Mouse (Mus musculus): Measurements from ENCODE around the gene Cyp2d12.
"Not testable (repeated sequence)": the region's sequence is repeated elsewhere in the genome, so short reads cannot be mapped to it uniquely, and the experiment has no call there.

Cyp2d12 gene

DNA sequence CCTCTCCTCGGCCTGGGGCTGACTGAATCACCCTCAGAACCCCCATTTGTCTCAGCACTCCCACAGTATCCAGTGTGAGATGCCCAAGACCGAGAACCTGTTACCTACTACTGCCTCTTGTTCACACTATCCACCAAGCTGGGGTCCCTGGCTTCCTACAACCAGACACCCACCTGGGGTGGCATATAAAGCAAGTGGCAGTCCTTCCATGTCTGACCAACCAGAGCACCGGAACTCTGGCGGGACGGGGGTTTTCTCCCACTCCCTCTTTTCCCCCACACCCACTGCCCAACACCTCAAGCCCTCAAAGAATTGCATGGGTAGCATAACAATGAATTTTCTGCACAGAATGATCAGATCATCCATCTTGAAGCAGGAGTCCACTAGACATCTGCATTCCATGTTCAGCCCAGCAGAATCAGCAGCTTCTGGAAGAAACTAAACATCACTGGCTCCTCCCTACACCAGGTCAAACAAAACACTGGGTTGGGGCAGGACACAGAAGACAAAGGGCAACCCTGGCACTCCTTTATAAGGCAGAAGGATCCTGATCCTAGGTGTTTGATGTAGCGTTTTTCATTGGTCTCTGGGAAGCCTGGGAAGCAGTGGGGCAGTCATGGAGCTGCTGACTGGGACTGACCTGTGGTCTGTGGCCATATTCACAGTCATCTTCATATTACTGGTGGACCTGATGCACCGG is at the start of gene Cyp2d12:
Gene Cyp2d12 (plus strand): TSS at position 542 of the 700 bp plus-strand sequence.
- no peak for DNase-seq (ENCODE audit: low spot score in 2 of 2)

- no peak for DNase-seq (ENCODE audit: low spot score in 2 of 2)
Observed at GRCm38 (mm10) chr15:82506971-82507370, 47.9 kb upstream of the Cyp2d12 start.

GRCm38 (mm10) chr15:82507740-82508139 is 47.1 kb upstream of the Cyp2d12 start:
- DNase-seq (ENCODE audit: low spot score in 2 of 2): not testable (repeated sequence)

DNA sequence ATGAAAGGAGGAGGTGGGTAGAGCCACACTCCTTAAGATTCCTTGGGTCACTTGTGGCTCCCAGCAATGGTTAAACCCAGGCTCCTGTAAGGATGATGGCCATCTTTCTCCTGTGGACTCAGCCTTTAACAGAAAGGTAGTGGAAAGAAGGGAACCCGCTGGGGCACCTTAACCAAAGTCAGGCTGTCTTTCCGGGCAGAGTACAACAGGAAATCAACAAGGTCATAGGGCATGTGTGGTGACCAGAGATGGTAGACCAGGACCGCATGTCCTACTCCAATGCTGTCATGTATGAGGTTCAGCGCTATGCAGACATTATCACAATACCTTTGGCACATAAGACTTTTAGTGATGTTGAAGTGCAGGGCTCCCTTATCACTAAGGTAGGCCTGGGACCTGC is 45.4 kb upstream of the Cyp2d12 start:
- DNase-seq (ENCODE audit: low spot score in 2 of 2): not testable (repeated sequence)

- DNase-seq (ENCODE audit: low spot score in 2 of 2): not testable (repeated sequence)
Observed at GRCm38 (mm10) chr15:82510500-82510899, 44.4 kb upstream of the Cyp2d12 start.

- not testable (repeated sequence) for DNase-seq (ENCODE audit: low spot score in 2 of 2)
Observed at GRCm38 (mm10) chr15:82512111-82512510, 42.8 kb upstream of the Cyp2d12 start.

DNA sequence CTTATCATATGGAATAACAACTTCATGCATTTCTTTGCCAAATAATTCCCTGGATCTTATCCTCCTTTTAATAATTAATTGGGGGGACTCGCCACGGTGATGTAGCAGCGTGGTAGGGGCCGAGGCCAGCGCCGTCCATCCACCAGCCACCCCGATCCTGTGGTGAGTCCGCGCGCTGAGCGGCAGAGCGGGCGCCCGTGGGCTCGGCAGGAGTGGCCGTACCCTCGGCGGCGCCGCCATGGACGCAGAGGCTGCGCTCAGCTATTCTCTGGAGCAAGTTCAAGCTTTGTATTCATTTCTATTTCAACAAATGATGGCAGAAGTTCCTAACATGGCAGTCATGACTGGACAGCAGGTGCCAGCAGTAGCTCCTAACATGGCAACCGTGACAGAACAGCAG is 38.7 kb upstream of the Cyp2d12 start:
- not testable (repeated sequence) for DNase-seq (ENCODE audit: low spot score in 2 of 2)

GRCm38 (mm10) chr15:82527371-82527770 is 27.5 kb upstream of the Cyp2d12 start:
- not testable (repeated sequence) for DNase-seq (ENCODE audit: low spot score in 2 of 2)

- DNase-seq (ENCODE audit: low spot score in 2 of 2): not testable (repeated sequence)
Observed at GRCm38 (mm10) chr15:82532721-82533120, 22.2 kb upstream of the Cyp2d12 start.

DNA sequence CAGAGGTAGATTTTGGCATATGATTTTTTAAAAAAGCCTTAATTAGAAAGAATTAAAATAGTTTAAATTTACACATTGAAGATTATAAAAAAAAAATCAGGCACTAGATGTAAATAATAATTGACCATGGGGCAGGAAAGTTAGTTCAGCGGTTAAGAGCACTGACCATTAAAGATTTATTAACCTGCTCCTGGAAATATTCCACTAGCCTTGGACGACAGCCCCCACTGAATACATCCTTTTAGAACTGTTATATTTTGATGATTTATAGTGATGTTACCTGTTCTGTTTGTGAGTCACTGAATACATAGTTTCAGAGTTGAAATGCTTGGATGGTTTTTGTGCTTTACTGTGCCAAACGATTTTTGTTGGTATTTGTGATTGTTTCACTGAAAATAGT is 11.9 kb upstream of the Cyp2d12 start:
- not testable (repeated sequence) for DNase-seq (ENCODE audit: low spot score in 2 of 2)

DNA sequence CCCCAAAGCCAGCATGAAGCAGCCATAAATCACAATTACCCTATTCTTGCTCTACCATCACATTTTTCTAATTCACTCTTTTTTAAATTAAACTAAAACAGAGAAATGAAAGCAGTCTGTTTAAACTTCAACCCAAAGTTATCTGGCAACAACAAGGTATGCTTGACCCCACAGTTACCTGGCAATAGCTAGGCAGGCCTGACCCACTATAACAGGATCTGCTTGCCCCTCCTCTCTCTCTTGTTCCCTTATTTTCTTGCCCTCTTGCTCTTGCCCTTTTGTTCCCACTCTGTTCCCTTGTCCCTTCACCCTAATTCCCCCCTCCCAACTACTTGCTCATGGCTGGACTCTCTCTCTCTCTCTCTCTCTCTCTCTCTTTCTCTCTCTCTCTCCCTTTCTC is 10.3 kb upstream of the Cyp2d12 start:
- not testable (repeated sequence) for DNase-seq (ENCODE audit: low spot score in 2 of 2)

DNA sequence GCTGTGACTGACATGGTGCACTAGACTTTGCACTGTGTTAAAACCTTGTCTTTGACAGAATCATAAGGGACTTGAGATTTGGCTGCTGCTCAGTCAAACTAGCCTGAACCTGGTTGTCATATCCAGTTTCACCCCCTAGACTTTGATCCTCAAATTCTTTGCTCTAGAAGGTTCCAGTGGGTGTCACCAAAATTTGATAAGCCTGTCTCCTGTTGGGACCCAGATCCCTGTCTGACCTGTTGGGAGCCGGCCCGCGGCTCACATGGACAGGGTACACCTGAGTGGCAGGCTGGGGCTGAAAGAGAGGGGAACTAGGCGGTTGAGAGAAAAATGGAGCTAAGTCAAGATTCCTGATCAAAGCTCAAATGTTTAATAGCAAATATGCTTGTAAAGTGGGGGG is 7.1 kb upstream of the Cyp2d12 start:
- DNase-seq (ENCODE audit: low spot score in 2 of 2): not testable (repeated sequence)

DNA sequence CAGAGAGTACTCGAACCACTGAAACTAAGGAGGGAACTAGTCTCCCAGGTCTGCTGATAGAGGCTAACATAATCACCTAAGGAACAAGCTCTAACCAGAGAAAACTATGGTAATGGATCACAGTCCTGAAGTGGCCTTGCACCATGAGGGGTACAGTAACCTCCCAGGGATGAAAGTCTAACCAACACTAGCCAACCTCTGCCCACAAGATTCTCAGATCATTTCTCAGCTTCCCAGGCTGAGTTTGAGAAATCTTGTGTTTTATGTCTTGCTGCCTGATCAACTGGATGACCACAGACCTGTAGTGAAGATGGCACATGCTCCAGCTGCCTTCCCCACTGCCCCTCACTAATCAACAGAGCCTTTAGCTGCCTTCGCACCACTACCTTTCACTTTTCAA is 1.7 kb upstream of the Cyp2d12 start:
- not testable (repeated sequence) for DNase-seq (ENCODE audit: low spot score in 2 of 2)

DNA sequence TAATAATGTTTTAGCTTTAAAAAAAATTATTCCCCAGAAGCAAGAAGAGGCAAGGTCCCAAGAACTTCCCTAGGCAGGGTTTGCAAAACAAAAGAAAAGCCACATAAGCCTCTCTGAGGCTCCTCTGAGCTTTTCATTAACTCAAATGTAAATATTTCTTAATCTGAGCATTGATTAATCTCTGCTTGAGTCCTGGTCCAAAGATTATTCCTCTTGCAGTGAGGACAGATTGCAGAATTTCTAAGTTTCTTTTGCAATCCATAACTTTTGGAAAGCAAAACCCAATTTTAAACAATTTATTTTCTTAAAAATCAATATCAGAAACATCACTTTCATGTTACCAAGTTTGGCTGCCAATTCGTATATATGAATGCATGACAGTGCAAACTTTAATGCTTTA is 18.0 kb downstream of the Cyp2d12 start:
- DNase-seq (ENCODE audit: low spot score in 2 of 2): no peak

GRCm38 (mm10) chr15:82579071-82579470 is 24.2 kb downstream of the Cyp2d12 start:
- DNase-seq (ENCODE audit: low spot score in 2 of 2): no peak

DNA sequence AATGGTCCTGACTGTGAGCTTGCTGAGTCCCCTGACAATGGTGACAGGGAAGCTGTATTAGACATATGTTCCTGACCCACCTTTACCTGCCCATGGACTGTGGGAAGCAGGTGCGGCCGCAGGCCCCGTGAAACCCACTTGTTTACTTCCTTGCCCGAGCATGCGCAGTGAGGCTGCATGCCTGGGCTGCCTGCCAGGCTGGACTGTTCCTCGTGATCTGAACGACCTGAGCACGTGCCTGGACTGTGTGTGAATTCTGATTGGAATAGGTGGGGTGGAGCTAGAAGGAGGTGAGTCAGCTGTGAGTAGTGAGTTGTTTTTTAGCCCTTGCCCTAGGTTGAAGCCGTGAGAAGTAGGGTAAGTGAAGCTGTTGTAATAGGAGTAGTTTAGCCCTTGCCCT is 27.7 kb downstream of the Cyp2d12 start:
- no peak for DNase-seq (ENCODE audit: low spot score in 2 of 2)
